Mouse (Mus musculus): ENCODE measurements around the gene Rbfox3. TPM values are rescaled to one million over a fixed set of nuclear protein-coding genes. Genes with fewer than 3 reads are reported as not detected.

Rbfox3 gene
- total and polyA plus RNA-seq, 2 experiments from 2014 or later = 60.3 to 73.3 TPM

GRCm38 (mm10) chr11:118940539-118940938, 29.1 kb upstream of the Rbfox3 start:
- H3K9me3 ChIP-seq (ENCODE audit: low read length) = no peaks in the 10 kb centered on the region
- no peak overlapping the region for H3K4me2 ChIP-seq (ENCODE audit: low read depth, low read length, poor library complexity, severe bottlenecking)
- DNase-seq (ENCODE audit: low spot score) = peak; percentile 87
- TF ChIP-seq CTCF (IDR thresholded peaks at IDR 0.05) = no peak
- no peak for ATAC-seq (ENCODE audit: low FRiP score)
- no peaks in the 10 kb centered on the region for H3K27me3 ChIP-seq (ENCODE audit: insufficient read depth, low read length)
- H3K9ac ChIP-seq (replicated peaks; ENCODE audit: low read length, poor library complexity, severe bottlenecking) = no peak overlapping the region
- no peak overlapping the region for H3K27ac ChIP-seq (ENCODE audit: low read depth, low read length)
- no peak overlapping the region for H3K4me3 ChIP-seq (ENCODE audit: low read depth, low read length)
- 50% methylated on average over 11 of the region's 11 CpGs for WGBS
- H3K4me1 ChIP-seq (ENCODE audit: insufficient read depth, low read length) = no peaks in the 10 kb centered on the region
- H3K36me3 ChIP-seq (ENCODE audit: insufficient read depth, low read length) = no peaks in the 10 kb centered on the region

GRCm38 (mm10) chr11:118939731-118940130, 28.3 kb upstream of the Rbfox3 start:
- DNase-seq (ENCODE audit: low spot score) = no peak
- no peak for TF ChIP-seq CTCF (IDR thresholded peaks at IDR 0.05)

GRCm38 (mm10) chr11:118934925-118935324, 23.5 kb upstream of the Rbfox3 start:
- Histone ChIP-seq H3K9ac (replicated peaks; ENCODE audit: low read length, poor library complexity, severe bottlenecking) (no peak overlapping the region), H3K4me2 (ENCODE audit: low read depth, low read length, poor library complexity, severe bottlenecking) (no peak overlapping the region), H3K9me3 (ENCODE audit: low read length) (no peaks in the 10 kb centered on the region), H3K27me3 (ENCODE audit: insufficient read depth, low read length) (no peaks in the 10 kb centered on the region), H3K4me1 (ENCODE audit: insufficient read depth, low read length) (no peaks in the 10 kb centered on the region), H3K36me3 (ENCODE audit: insufficient read depth, low read length) (no peaks in the 10 kb centered on the region), H3K4me3 (ENCODE audit: low read depth, low read length) (no peak overlapping the region), H3K27ac (ENCODE audit: low read depth, low read length) (no peak overlapping the region)
- WGBS = 46% methylated on average over 1 of the region's 1 CpGs
- no peak for TF ChIP-seq CTCF (IDR thresholded peaks at IDR 0.05)
- ATAC-seq (ENCODE audit: low FRiP score) (no peak), DNase-seq (ENCODE audit: low spot score) (no peak)

More at GRCm38 (mm10) chr11:118939731-118940130, 28.3 kb upstream of the Rbfox3 start:
- H3K4me3 ChIP-seq (ENCODE audit: low read depth, low read length) = no peak overlapping the region
- no peak overlapping the region for H3K4me2 ChIP-seq (ENCODE audit: low read depth, low read length, poor library complexity, severe bottlenecking)
- no peaks in the 10 kb centered on the region for H3K4me1 ChIP-seq (ENCODE audit: insufficient read depth, low read length)
- WGBS = 89% methylated on average over 4 of the region's 4 CpGs
- H3K27ac ChIP-seq (ENCODE audit: low read depth, low read length) = no peak overlapping the region
- no peaks in the 10 kb centered on the region for H3K36me3 ChIP-seq (ENCODE audit: insufficient read depth, low read length)
- H3K9ac ChIP-seq (replicated peaks; ENCODE audit: low read length, poor library complexity, severe bottlenecking) = no peak overlapping the region
- H3K27me3 ChIP-seq (ENCODE audit: insufficient read depth, low read length) = no peaks in the 10 kb centered on the region
- ATAC-seq (ENCODE audit: low FRiP score) = no peak
- no peaks in the 10 kb centered on the region for H3K9me3 ChIP-seq (ENCODE audit: low read length)

GRCm38 (mm10) chr11:118927081-118927480, 15.7 kb upstream of the Rbfox3 start:
- no peak overlapping the region for H3K4me3 ChIP-seq (ENCODE audit: low read depth, low read length)
- H3K27me3 ChIP-seq (ENCODE audit: insufficient read depth, low read length) = no peaks in the 10 kb centered on the region
- no peaks in the 10 kb centered on the region for H3K36me3 ChIP-seq (ENCODE audit: insufficient read depth, low read length)
- ATAC-seq (ENCODE audit: low FRiP score) (no peak), DNase-seq (ENCODE audit: low spot score) (no peak)
- 14% methylated on average over 5 of the region's 5 CpGs for WGBS
- TF ChIP-seq CTCF (IDR thresholded peaks at IDR 0.05) = no peak
- no peak overlapping the region for H3K9ac ChIP-seq (replicated peaks; ENCODE audit: low read length, poor library complexity, severe bottlenecking)
- no peaks in the 10 kb centered on the region for H3K9me3 ChIP-seq (ENCODE audit: low read length)
- no peak overlapping the region for H3K4me2 ChIP-seq (ENCODE audit: low read depth, low read length, poor library complexity, severe bottlenecking)
- H3K27ac ChIP-seq (ENCODE audit: low read depth, low read length) = no peak overlapping the region
- H3K4me1 ChIP-seq (ENCODE audit: insufficient read depth, low read length) = 0 out of 2 replicates have a peak, but pooled peaks cover 4% of the 10 kb centered on the region

GRCm38 (mm10) chr11:118921852-118922251, 10.5 kb upstream of the Rbfox3 start:
- no peak for TF ChIP-seq CTCF (IDR thresholded peaks at IDR 0.05)
- WGBS = 83% methylated on average over 6 of the region's 6 CpGs

GRCm38 (mm10) chr11:118916423-118917030, 5.1 kb upstream of the Rbfox3 start:
- no peak for TF ChIP-seq CTCF (IDR thresholded peaks at IDR 0.05)
- H3K4me3 ChIP-seq (ENCODE audit: low read depth, low read length) = no peak overlapping the region
- no peaks in the 10 kb centered on the region for H3K9me3 ChIP-seq (ENCODE audit: low read length)
- WGBS = 11% methylated on average over 15 of the region's 15 CpGs
- peak overlapping the region; percentile 24; the same call in 1 of the 2 replicates for H3K9ac ChIP-seq (replicated peaks; ENCODE audit: low read length, poor library complexity, severe bottlenecking)
- ATAC-seq (ENCODE audit: low FRiP score) (no peak), DNase-seq (ENCODE audit: low spot score) (peak; percentile 33)
- peak overlapping the region; percentile 72 for H3K27ac ChIP-seq (ENCODE audit: low read depth, low read length)
- H3K4me2 ChIP-seq (ENCODE audit: low read depth, low read length, poor library complexity, severe bottlenecking) = peak overlapping the region; percentile 15; the same call in 1 of the 2 replicates
- peaks cover 6% of the 10 kb centered on the region for H3K4me1 ChIP-seq (ENCODE audit: insufficient read depth, low read length)
- H3K36me3 ChIP-seq (ENCODE audit: insufficient read depth, low read length) = no peaks in the 10 kb centered on the region
- H3K27me3 ChIP-seq (ENCODE audit: insufficient read depth, low read length) = no peaks in the 10 kb centered on the region

More at GRCm38 (mm10) chr11:118921852-118922251, 10.5 kb upstream of the Rbfox3 start:
- Histone ChIP-seq H3K4me3 (ENCODE audit: low read depth, low read length) (no peak overlapping the region), H3K4me1 (ENCODE audit: insufficient read depth, low read length) (peaks cover 2% of the 10 kb centered on the region), H3K36me3 (ENCODE audit: insufficient read depth, low read length) (no peaks in the 10 kb centered on the region), H3K4me2 (ENCODE audit: low read depth, low read length, poor library complexity, severe bottlenecking) (no peak overlapping the region), H3K9me3 (ENCODE audit: low read length) (no peaks in the 10 kb centered on the region), H3K27me3 (ENCODE audit: insufficient read depth, low read length) (no peaks in the 10 kb centered on the region), H3K27ac (ENCODE audit: low read depth, low read length) (no peak overlapping the region), H3K9ac (replicated peaks; ENCODE audit: low read length, poor library complexity, severe bottlenecking) (no peak overlapping the region)
- DNase-seq (ENCODE audit: low spot score) = no peak
- no peak for ATAC-seq (ENCODE audit: low FRiP score)
